ENCODE assay signal across 8 mouse cellular contexts in the genomic region with DNA sequence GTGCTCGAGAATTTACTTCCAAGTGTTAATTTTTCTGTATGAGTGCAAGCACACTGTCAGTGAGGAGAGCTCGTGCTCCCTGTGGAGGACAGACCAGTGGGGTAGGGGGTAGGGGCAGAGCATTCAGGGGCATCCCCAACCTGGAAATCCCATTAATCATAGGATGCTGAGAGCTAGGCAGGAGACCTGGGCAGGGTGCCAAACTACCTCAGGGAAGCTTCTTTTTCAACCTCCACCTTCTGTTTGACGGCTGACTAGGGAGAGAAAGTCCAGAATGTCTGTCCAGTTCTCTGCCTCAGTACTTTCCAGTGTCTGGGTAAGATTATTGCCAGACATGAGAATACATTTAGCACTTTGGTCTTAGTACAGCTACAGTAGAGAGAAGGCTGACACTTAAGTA. TPM values are rescaled to one million over a fixed set of nuclear protein-coding genes. Genes with fewer than 3 reads are reported as not detected.
DNase-seq lines count a peak whose midpoint lies in the region; ATAC-seq and TF ChIP-seq lines count a peak whose summit lies in the region.

No protein-coding gene starts in this region.

- no peaks in the 10 kb centered on the region for H3K27me3 ChIP-seq in intestine, embryonic 14.5 days (replicated peaks; ENCODE audit: control insufficient read depth, insufficient read depth, low read length)
- no peaks in the 10 kb centered on the region for H3K27me3 ChIP-seq in intestine, postnatal 0 days (replicated peaks; ENCODE audit: control insufficient read depth, insufficient read depth, low read length)
- no peaks in the 10 kb centered on the region for H3K27me3 ChIP-seq in intestine, embryonic 16.5 days (replicated peaks; ENCODE audit: control insufficient read depth, insufficient read depth, low read length)

- peaks cover 16% of the 10 kb centered on the region for H3K4me1 ChIP-seq in intestine, embryonic 14.5 days (replicated peaks; ENCODE audit: control insufficient read depth, insufficient read depth, low read length)
- H3K4me1 ChIP-seq in intestine, postnatal 0 days (replicated peaks; ENCODE audit: control insufficient read depth, insufficient read depth, low read length), result no peaks in the 10 kb centered on the region
- H3K4me1 ChIP-seq in intestine, embryonic 16.5 days (ENCODE audit: control insufficient read depth, insufficient read depth, low read length), result no peaks in the 10 kb centered on the region

- H3K9ac ChIP-seq in intestine, embryonic 14.5 days (ENCODE audit: low read length), result no peak overlapping the region
- no peak overlapping the region for H3K9ac ChIP-seq in intestine, postnatal 0 days (ENCODE audit: low read depth, low read length)
- no peak overlapping the region for H3K9ac ChIP-seq in intestine, embryonic 16.5 days (ENCODE audit: low read depth, low read length)

- no peak for TF ChIP-seq CTCF in intestine, postnatal 0 days (IDR thresholded peaks at IDR 0.05; ENCODE audit: low read depth)

- no peaks in the 10 kb centered on the region for H3K9me3 ChIP-seq in intestine, embryonic 14.5 days (ENCODE audit: control insufficient read depth, low read length)
- no peaks in the 10 kb centered on the region for H3K9me3 ChIP-seq in intestine, postnatal 0 days (ENCODE audit: control insufficient read depth)
- no peaks in the 10 kb centered on the region for H3K9me3 ChIP-seq in intestine, embryonic 16.5 days (ENCODE audit: control insufficient read depth, low read length)

- 35% methylated on average over 3 of the region's 3 CpGs for WGBS in intestine, embryonic 14.5 days
- WGBS in intestine, postnatal 0 days, result 57% methylated on average over 3 of the region's 3 CpGs
- WGBS in intestine, embryonic 16.5 days, result 49% methylated on average over 3 of the region's 3 CpGs

- H3K27ac ChIP-seq in intestine, embryonic 14.5 days (ENCODE audit: low read depth), result peak overlapping the region; percentile 64
- H3K27ac ChIP-seq in intestine, postnatal 0 days (ENCODE audit: low read depth, low read length), result no peak overlapping the region
- H3K27ac ChIP-seq in intestine, embryonic 16.5 days (ENCODE audit: low read length), result no peak overlapping the region

- peak; percentile 76 for DNase-seq in intestine, embryonic 14.5 days (ENCODE audit: low spot score)
- peak; percentile 42 to 76 for DNase-seq in adrenal gland, adult (ENCODE audit: inconsistent age in 2 of 2, low spot score in 1 of 2)
- DNase-seq in brain, adult 2 months (ENCODE audit: low read depth, low spot score), result peak; percentile 92
- no peak for DNase-seq in gastrocnemius, adult 18-20 months (ENCODE audit: low spot score)
- no peak for DNase-seq in gastrocnemius, postnatal 25 days

- no peak overlapping the region for H3K4me2 ChIP-seq in intestine, embryonic 14.5 days (ENCODE audit: low read length)
- no peak overlapping the region for H3K4me2 ChIP-seq in intestine, postnatal 0 days (replicated peaks; ENCODE audit: low read depth)
- H3K4me2 ChIP-seq in intestine, embryonic 16.5 days (ENCODE audit: low read depth, low read length), result no peak overlapping the region

- no peak overlapping the region for H3K4me3 ChIP-seq in intestine, embryonic 14.5 days (ENCODE audit: low read depth, low read length)
- no peak overlapping the region for H3K4me3 ChIP-seq in intestine, postnatal 0 days (ENCODE audit: low read depth, low read length)
- H3K4me3 ChIP-seq in intestine, embryonic 16.5 days (ENCODE audit: low read length), result no peak overlapping the region

- peaks cover 29% of the 10 kb centered on the region for H3K36me3 ChIP-seq in intestine, embryonic 14.5 days (ENCODE audit: control insufficient read depth, insufficient read depth, low read length)
- peaks cover 20% of the 10 kb centered on the region for H3K36me3 ChIP-seq in intestine, postnatal 0 days (ENCODE audit: control insufficient read depth, insufficient read depth)
- H3K36me3 ChIP-seq in intestine, embryonic 16.5 days (ENCODE audit: control insufficient read depth, insufficient read depth, low read length), result 0 out of 2 replicates have a peak, but pooled peaks cover 2% of the 10 kb centered on the region

- peak; percentile 85 for ATAC-seq in intestine, embryonic 14.5 days (replicated peaks; ENCODE audit: low FRiP score, low TSS enrichment, low read depth)
- ATAC-seq in intestine, postnatal 0 days, result no peak
- ATAC-seq in intestine, embryonic 16.5 days, result peak; percentile 44; the same call in 1 of the 2 replicates
- no peak for ATAC-seq in megakaryocyte, adult 5-6 weeks (ENCODE audit: poor library complexity, severe bottlenecking)

RNA-seq across cellular contexts. Expression of gene Ikbke, which starts 56.2 kb away (rescaled TPM):
- 4.7 and 4.9 TPM in 2 replicates for polyA plus RNA-seq in intestine, embryonic 14.5 days (2014; fragmentation: Nextera tagmentation; extraction: Ambion mirVana)
- 8.3 and 10.3 TPM in 2 replicates for polyA plus RNA-seq in intestine, postnatal 0 days (2015; fragmentation: Nextera tagmentation; extraction: Ambion mirVana)
- 13.0 and 13.8 TPM in 2 replicates for polyA plus RNA-seq in intestine, embryonic 16.5 days (2015; fragmentation: Nextera tagmentation; extraction: Ambion mirVana)
- total RNA-seq in megakaryocyte, adult 5-6 weeks (2015), result 18.6 and 28.4 TPM in 2 replicates
- 24.1 and 24.9 TPM in 2 replicates for total RNA-seq in megakaryocyte, adult 5-6 weeks (2017)
- total RNA-seq in gastrocnemius, adult 18-20 months (2021), result under 1 TPM; 0.48 to 0.81 TPM
- 1 to 10 TPM in 1 of 2 experiments, under 1 TPM in 1; 0.95 to 1.9 TPM for total RNA-seq in gastrocnemius, postnatal 25 days (2021)

Comparison
In these comparisons a context has a peak if more than half of its experiments do, and no peak if none do; other contexts are left out.
1. ATAC-seq: peak in intestine, embryonic 14.5 days (single experiment) and intestine, embryonic 16.5 days (single experiment); none in intestine, postnatal 0 days (single experiment) and megakaryocyte, adult 5-6 weeks (single experiment).
2. DNase-seq: peak in intestine, embryonic 14.5 days (single experiment), adrenal gland, adult (2 of 2) and brain, adult 2 months (single experiment); none in gastrocnemius, adult 18-20 months (single experiment) and gastrocnemius, postnatal 25 days (single experiment).
3. RNA of gene Ikbke, which starts 56.2 kb away (total RNA-seq): 18.6 to 28.4 TPM in megakaryocyte, adult 5-6 weeks; 0.95 to 1.9 TPM in gastrocnemius, postnatal 25 days and 0.48 to 0.81 TPM in gastrocnemius, adult 18-20 months; every median in the first group is over 4 times any median in the second.